Mouse (Mus musculus) cerebellum, adult 2 months (tissue): ENCODE results near the gene Cbfa2t2.

ENCODE experiments used
- CTCF ChIP-seq: fragments of 200-500 bp; IDR thresholded peaks from 2 replicates; pipeline ENCODE4 v1.5.1; 2011; ENCODE audit warnings: low read depth, mild to moderate bottlenecking, control low read depth, low read length, moderate library complexity, borderline replicate concordance; ENCODE audit not compliant: insufficient read depth
- POLR2A ChIP-seq: fragments of 200-500 bp; IDR thresholded peaks from 2 replicates; pipeline ENCODE4 v1.6.1; 2011; ENCODE audit warnings: low read length, control low read depth, borderline replicate concordance; ENCODE audit not compliant: insufficient read depth

DNA sequence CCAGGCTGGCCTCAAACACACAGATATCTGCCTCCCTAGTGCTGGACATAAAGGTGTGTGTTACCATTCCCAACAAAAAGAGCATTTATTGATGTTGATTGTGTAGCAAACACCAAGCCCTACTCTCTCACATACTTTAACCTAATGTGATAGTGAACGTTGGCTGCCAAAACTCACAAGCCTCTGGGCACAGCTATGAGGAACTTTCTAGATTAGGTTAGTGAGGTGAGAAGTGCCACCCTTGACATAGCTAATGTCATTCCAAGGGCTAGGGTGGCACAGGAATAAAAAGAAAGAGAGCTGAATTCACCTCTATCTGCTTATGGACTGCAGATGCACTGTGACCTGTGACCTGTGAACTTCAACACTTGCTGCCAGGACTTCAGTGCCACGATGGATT is 39.8 kb upstream of the Cbfa2t2 start:
- TF ChIP-seq CTCF (no peak), POLR2A (no peak)
